Mouse (Mus musculus) midbrain, postnatal 0 days (tissue): ENCODE measurements around the gene Acbd3. TPM values are rescaled to one million over a fixed set of nuclear protein-coding genes. Genes with fewer than 3 reads are reported as not detected.

Source experiments
- ATAC-seq: fragments of 200-750 bp; cut with Nextera tagmentation; 2 replicates; pipeline ENCODE4 v1.8.0; 2017; ENCODE audit warnings: moderate number of reproducible peaks, mild to moderate bottlenecking, moderate TSS enrichment, moderate library complexity; ENCODE audit not compliant: low FRiP score
- DNase-seq: peaks from one replicate; pipeline ENCODE4 v3.0.0-alpha.2; 2015; ENCODE audit warnings: low spot score
- H3K27ac ChIP-seq: fragments of 300-500 bp; sonication (generic); 2 replicates; pipeline ENCODE4 v1.5.1; 2014; ENCODE audit warnings: low read depth, mild to moderate bottlenecking, low read length, mixed read lengths
- H3K27me3 ChIP-seq: fragments of 300-500 bp; sonication (generic); 2 replicates; pipeline ENCODE4 v1.6.1; 2014; ENCODE audit warnings: low read length, control low read depth, mixed read lengths; ENCODE audit not compliant: insufficient read depth
- H3K36me3 ChIP-seq: fragments of 300-500 bp; sonication (generic); 2 replicates; pipeline ENCODE4 v1.6.1; 2014; ENCODE audit warnings: low read length, control low read depth, mixed read lengths; ENCODE audit not compliant: insufficient read depth
- H3K4me1 ChIP-seq: fragments of 300-500 bp; sonication (generic); 2 replicates; pipeline ENCODE4 v1.6.1; 2014; ENCODE audit warnings: mild to moderate bottlenecking, control low read depth, antibody characterized with exemption, low read length, mixed read lengths; ENCODE audit not compliant: insufficient read depth
- H3K4me2 ChIP-seq: fragments of 300-500 bp; sonication (generic); 2 replicates; pipeline ENCODE4 v1.6.1; 2014; ENCODE audit warnings: low read depth, mild to moderate bottlenecking, low read length, mixed read lengths; ENCODE audit not compliant: poor library complexity, severe bottlenecking
- H3K4me3 ChIP-seq: fragments of 300-500 bp; sonication (generic); 2 replicates; pipeline ENCODE4 v1.5.1; 2014; ENCODE audit warnings: low read depth, mild to moderate bottlenecking, low read length, moderate library complexity
- H3K9ac ChIP-seq: fragments of 300-500 bp; sonication (generic); replicated peaks from 2 replicates; pipeline ENCODE4 v1.6.1; 2014; ENCODE audit warnings: mild to moderate bottlenecking, low read length, moderate library complexity, mixed read lengths; ENCODE audit not compliant: poor library complexity, severe bottlenecking
- H3K9me3 ChIP-seq: fragments of 300-500 bp; sonication (generic); 2 replicates; pipeline ENCODE4 v1.6.1; 2016; ENCODE audit warnings: low read length, control low read depth
- CTCF ChIP-seq: IDR thresholded peaks from 2 replicates; pipeline ENCODE4 v1.5.1; 2016; ENCODE audit warnings: antibody characterized with exemption, mild to moderate bottlenecking
- WGBS: fragments of 180-500 bp; shearing (Covaris S2); extraction: QIAGEN DNeasy Blood & Tissue Kit; methylation state at CpG from one replicate; pipeline ENCODE4 v1.1.7; 2014; 5-methylcytosine and 5-hydroxymethylcytosine counted together
- polyA plus RNA-seq: library from polyadenylated mRNA; unstranded; fragments of >200 nt; fragmentation: Nextera tagmentation; extraction: Ambion mirVana; gene quantifications from 2 replicates; pipeline ENCODE4 v1.2.1, GENCODE M21; 2015
- total RNA-seq: library from RNA; depleted of rRNA; stranded (reverse); fragments of >200 nt; gene quantifications from 2 replicates; pipeline ENCODE4 v1.2.3, GENCODE M21; 2014

Acbd3 gene
- total and polyA plus RNA-seq, 2 experiments from 2014 or later, result 18.8 to 30.0 TPM

- DNase-seq, result no peak
- WGBS, result 88% methylated on average over 5 of the region's 5 CpGs
- H3K4me3 ChIP-seq, result no peak overlapping the region
- TF ChIP-seq CTCF, result no peak
- no peaks in the 10 kb centered on the region for H3K27me3 ChIP-seq
- no peak for ATAC-seq
- H3K4me1 ChIP-seq, result no peaks in the 10 kb centered on the region
- no peak overlapping the region for H3K9ac ChIP-seq
- H3K4me2 ChIP-seq, result no peak overlapping the region
- H3K27ac ChIP-seq, result no peak overlapping the region
- no peaks in the 10 kb centered on the region for H3K9me3 ChIP-seq
- H3K36me3 ChIP-seq, result no peaks in the 10 kb centered on the region
These were observed 55.4 kb downstream of the Acbd3 start for GRCm38 (mm10) chr1:180781250-180781649.

- no peaks in the 10 kb centered on the region for H3K36me3 ChIP-seq
- no peak overlapping the region for H3K4me3 ChIP-seq
- ATAC-seq (no peak), DNase-seq (no peak)
- H3K27ac ChIP-seq, result no peak overlapping the region
- 59% methylated on average over 9 of the region's 9 CpGs for WGBS
- no peaks in the 10 kb centered on the region for H3K4me1 ChIP-seq
- H3K9me3 ChIP-seq, result no peaks in the 10 kb centered on the region
- TF ChIP-seq CTCF, result no peak
- H3K4me2 ChIP-seq, result no peak overlapping the region
- H3K9ac ChIP-seq, result no peak overlapping the region
- no peaks in the 10 kb centered on the region for H3K27me3 ChIP-seq
These were observed 57.2 kb downstream of the Acbd3 start for GRCm38 (mm10) chr1:180782906-180783579.

- Histone ChIP-seq H3K4me3 (no peak overlapping the region), H3K4me1 (no peaks in the 10 kb centered on the region), H3K4me2 (no peak overlapping the region), H3K27me3 (no peaks in the 10 kb centered on the region), H3K9ac (no peak overlapping the region), H3K9me3 (no peaks in the 10 kb centered on the region), H3K36me3 (no peaks in the 10 kb centered on the region), H3K27ac (no peak overlapping the region)
- 18% methylated on average over 3 of the region's 3 CpGs for WGBS
- ATAC-seq (no peak), DNase-seq (no peak)
- TF ChIP-seq CTCF, result no peak
These were observed 57.7 kb downstream of the Acbd3 start for GRCm38 (mm10) chr1:180783580-180783928.

- DNase-seq (no peak), ATAC-seq (no peak)
- H3K4me2 ChIP-seq, result no peak overlapping the region
- no peaks in the 10 kb centered on the region for H3K4me1 ChIP-seq
- H3K36me3 ChIP-seq, result no peaks in the 10 kb centered on the region
- no peak overlapping the region for H3K9ac ChIP-seq
- WGBS, result 82% methylated on average over 14 of the region's 14 CpGs
- H3K4me3 ChIP-seq, result no peak overlapping the region
- no peak overlapping the region for H3K27ac ChIP-seq
- no peak for TF ChIP-seq CTCF
- no peaks in the 10 kb centered on the region for H3K27me3 ChIP-seq
- no peaks in the 10 kb centered on the region for H3K9me3 ChIP-seq
These were observed 66.1 kb downstream of the Acbd3 start for GRCm38 (mm10) chr1:180791821-180792480.

GRCm38 (mm10) chr1:180792814-180793213, 67.0 kb downstream of the Acbd3 start:
- no peak for TF ChIP-seq CTCF
- ATAC-seq (no peak), DNase-seq (no peak)
- Histone ChIP-seq H3K27ac (no peak overlapping the region), H3K9ac (no peak overlapping the region), H3K27me3 (no peaks in the 10 kb centered on the region), H3K4me2 (no peak overlapping the region), H3K36me3 (no peaks in the 10 kb centered on the region), H3K4me1 (no peaks in the 10 kb centered on the region), H3K9me3 (no peaks in the 10 kb centered on the region), H3K4me3 (no peak overlapping the region)
- WGBS, result 91% methylated on average over 4 of the region's 4 CpGs

GRCm38 (mm10) chr1:180793445-180794117, 67.7 kb downstream of the Acbd3 start:
- Histone ChIP-seq H3K4me2 (peak overlapping the region; percentile 75), H3K27ac (no peak overlapping the region), H3K9me3 (no peaks in the 10 kb centered on the region), H3K27me3 (no peaks in the 10 kb centered on the region), H3K36me3 (no peaks in the 10 kb centered on the region), H3K9ac (0 out of 2 replicates have a peak overlapping the region, but pooled peaks have one; percentile 9), H3K4me3 (peak overlapping the region; percentile 33), H3K4me1 (no peaks in the 10 kb centered on the region)
- TF ChIP-seq CTCF, result 0 out of 2 replicates have a peak, but pooled peaks have one; percentile 14
- 15% methylated on average over 18 of the region's 18 CpGs for WGBS
- peak; percentile 38 for ATAC-seq
- no peak for DNase-seq
